Mouse (Mus musculus) liver, embryonic 14.5 days (tissue): ENCODE measurements at regions not wholly inside any gene's neighbourhood (a gene's known extent, or its start where the extent isn't known, plus 50 kb on each side); places are given as distances from the start of the nearest gene placed in this dataset.

ENCODE experiments used
- ATAC-seq: fragments of 200-750 bp; cut with Nextera tagmentation; 2 replicates; pipeline ENCODE4 v1.8.0; 2017; ENCODE audit warnings: moderate number of reproducible peaks, mild to moderate bottlenecking, moderate library complexity; ENCODE audit not compliant: insufficient read depth
- DNase-seq, 3 experiments: peaks; one replicate each; pipeline ENCODE4 v3.0.0-alpha.2; 2012 to 2013; ENCODE audit warnings: low read depth in 3 of 3, low spot score in 3 of 3
- H3K27ac ChIP-seq: fragments of 300-500 bp; sonication (generic); 2 replicates; pipeline ENCODE4 v1.5.1; 2014; ENCODE audit warnings: moderate library complexity, mild to moderate bottlenecking, control low read depth, inconsistent platforms
- H3K27me3 ChIP-seq: fragments of 300-500 bp; sonication (generic); 2 replicates; pipeline ENCODE4 v1.6.1; 2014; ENCODE audit warnings: mild to moderate bottlenecking, low read length, moderate library complexity; ENCODE audit not compliant: control insufficient read depth, insufficient read depth
- H3K36me3 ChIP-seq: fragments of 300-500 bp; sonication (generic); replicated peaks from 2 replicates; pipeline ENCODE4 v1.6.1; 2014; ENCODE audit warnings: low read depth; ENCODE audit not compliant: control insufficient read depth, insufficient read depth
- H3K4me1 ChIP-seq, 2 experiments: fragments of 200-500 bp in 1 of 2; fragments of 300-500 bp in 1 of 2; sonication (generic) in 1 of 2; replicated peaks; 2 replicates each; pipeline ENCODE4 v1.6.1; 2012 to 2014; ENCODE audit warnings: antibody characterized with exemption in 1 of 2, inconsistent platforms in 1 of 2, low read length in 1 of 2; ENCODE audit not compliant: control insufficient read depth in 2 of 2, insufficient read depth in 2 of 2
- H3K4me2 ChIP-seq: fragments of 300-500 bp; sonication (generic); 2 replicates; pipeline ENCODE4 v1.6.1; 2014; ENCODE audit warnings: low read depth, mild to moderate bottlenecking, control low read depth, moderate library complexity
- H3K4me3 ChIP-seq, 2 experiments: fragments of 200-500 bp in 1 of 2; fragments of 300-500 bp in 1 of 2; sonication (generic) in 1 of 2; 2 replicates each; pipeline ENCODE4 v1.5.1; 2012 to 2014; ENCODE audit warnings: low read depth in 2 of 2, low read length in 2 of 2, mild to moderate bottlenecking in 2 of 2, control low read depth in 1 of 2, inconsistent platforms in 1 of 2, moderate library complexity in 1 of 2; ENCODE audit not compliant: insufficient read depth in 1 of 2
- H3K9ac ChIP-seq: fragments of 300-500 bp; sonication (generic); replicated peaks from 2 replicates; pipeline ENCODE4 v1.6.1; 2014; ENCODE audit warnings: mild to moderate bottlenecking, control low read depth, moderate library complexity
- H3K9me3 ChIP-seq: fragments of 300-500 bp; sonication (generic); 2 replicates; pipeline ENCODE4 v1.6.1; 2016; ENCODE audit warnings: low read length, mixed read lengths; ENCODE audit not compliant: control insufficient read depth
- CTCF ChIP-seq: IDR thresholded peaks from 2 replicates; pipeline ENCODE4 v1.5.1; 2016; ENCODE audit warnings: antibody characterized with exemption, low read depth, control low read depth
- EP300 ChIP-seq: IDR thresholded peaks from 2 replicates; pipeline ENCODE4 v1.6.1; 2016; ENCODE audit warnings: antibody characterized with exemption, low read depth
- WGBS: fragments of 180-500 bp; shearing (Covaris S2); extraction: QIAGEN DNeasy Blood & Tissue Kit; methylation state at CpG from one replicate; pipeline ENCODE4 v1.1.7; 2014; ENCODE audit not compliant: insufficient replicate concordance; 5-methylcytosine and 5-hydroxymethylcytosine counted together

DNA sequence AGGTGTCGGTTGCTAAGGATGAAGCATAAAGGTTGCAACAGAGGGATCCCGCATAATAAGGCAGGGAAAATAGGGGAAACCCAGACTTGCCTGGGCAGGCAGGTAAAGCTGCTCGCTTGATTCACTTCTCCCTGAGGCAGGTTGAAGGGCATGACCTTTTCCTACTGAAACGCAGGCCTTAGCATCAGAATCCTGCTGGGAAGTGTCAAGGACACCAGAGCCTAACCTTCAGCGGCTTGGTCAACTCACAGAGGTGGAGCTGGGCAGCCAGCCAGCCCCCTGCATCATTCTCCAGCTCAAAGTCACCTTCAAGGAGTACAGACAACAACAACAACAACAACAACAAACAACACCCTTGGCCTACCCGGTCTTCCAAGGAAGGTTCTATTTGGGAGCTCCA, 52.8 kb upstream of the Laptm4a start:
- no peak overlapping the region for H3K9ac ChIP-seq
- no peaks in the 10 kb centered on the region for H3K27me3 ChIP-seq
- H3K9me3 ChIP-seq: no peaks in the 10 kb centered on the region
- no peaks in the 10 kb centered on the region for H3K36me3 ChIP-seq
- no peaks in the 10 kb centered on the region; a peak in 2 of 4 replicates for H3K4me1 ChIP-seq
- no peak for ATAC-seq
- TF ChIP-seq EP300 (no peak), CTCF (no peak)
- no peak overlapping the region for H3K27ac ChIP-seq
- no peak overlapping the region for H3K4me3 ChIP-seq
- WGBS: 49% methylated on average over 6 of the region's 6 CpGs
- no peak overlapping the region for H3K4me2 ChIP-seq
- no peak for DNase-seq

DNA sequence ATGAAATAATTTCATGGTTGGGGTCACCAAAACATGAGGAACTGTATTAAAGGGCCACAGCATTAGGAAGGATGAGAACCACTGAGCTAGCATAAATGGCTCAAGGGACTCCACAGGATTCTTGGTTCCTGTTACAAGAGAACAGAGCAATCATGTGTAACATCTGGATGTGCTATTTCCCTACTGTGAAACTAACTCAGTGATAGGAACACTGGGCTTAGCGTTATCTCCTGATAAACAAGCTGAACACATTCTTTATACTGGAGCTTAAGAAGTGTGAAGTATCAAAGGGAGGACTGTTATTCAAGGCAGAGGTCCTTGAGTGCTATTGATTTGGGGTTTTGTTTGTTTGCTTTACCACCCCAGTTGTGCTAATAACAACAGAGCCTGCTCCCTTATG, 52.3 kb upstream of the Laptm4a start:
- H3K4me3 ChIP-seq: no peak overlapping the region
- H3K27ac ChIP-seq: no peak overlapping the region
- no peak for ATAC-seq
- no peaks in the 10 kb centered on the region for H3K36me3 ChIP-seq
- no peaks in the 10 kb centered on the region; a peak in 1 of 4 replicates for H3K4me1 ChIP-seq
- no peak for DNase-seq
- TF ChIP-seq EP300 (no peak), CTCF (no peak)
- H3K27me3 ChIP-seq: no peaks in the 10 kb centered on the region
- H3K4me2 ChIP-seq: no peak overlapping the region
- WGBS: 21% methylated on average over 1 of the region's 1 CpGs
- H3K9me3 ChIP-seq: no peaks in the 10 kb centered on the region
- H3K9ac ChIP-seq: no peak overlapping the region
